Mouse (Mus musculus) MEL (cell line): ENCODE data around the gene Vtn. TPM values are rescaled to one million over a fixed set of nuclear protein-coding genes. Genes with fewer than 3 reads are reported as not detected.
A peak's percentile ranks its signal among the peaks of the same experiment; 100 is the strongest.

Source experiments
- DNase-seq: peaks from one replicate; pipeline ENCODE4 v3.0.0; 2011; ENCODE audit warnings: low read depth, low spot score
- H3K27ac ChIP-seq: 2 replicates; pipeline ENCODE4 v1.5.1; 2012; ENCODE audit warnings: low read depth, mild to moderate bottlenecking, control low read depth, low read length, moderate library complexity; ENCODE audit not compliant: control insufficient read depth
- H3K27me3 ChIP-seq, 2 experiments: fragments of 150-350 bp in 1 of 2; sonication (generic) in 1 of 2; 2 replicates each; pipeline ENCODE4 v1.6.1; 2012; ENCODE audit warnings: low read length in 2 of 2, mild to moderate bottlenecking in 2 of 2, improper control_type of control experiment in 1 of 2, moderate library complexity in 1 of 2; ENCODE audit not compliant: insufficient read depth in 2 of 2, control insufficient read depth in 1 of 2
- H3K36me3 ChIP-seq, 2 experiments: 2 replicates each; pipeline ENCODE4 v1.6.1; 2012 to 2014; ENCODE audit warnings: low read length in 2 of 2, improper control_type of control experiment in 1 of 2, inconsistent platforms in 1 of 2, mild to moderate bottlenecking in 1 of 2; ENCODE audit not compliant: insufficient read depth in 2 of 2, control insufficient read depth in 1 of 2
- H3K4me1 ChIP-seq, 2 experiments: fragments of 150-350 bp in 1 of 2; sonication (generic) in 1 of 2; 2 replicates each; pipeline ENCODE4 v1.6.1; 2012; ENCODE audit warnings: low read length in 2 of 2, improper control_type of control experiment in 1 of 2, mild to moderate bottlenecking in 1 of 2; ENCODE audit not compliant: insufficient read depth in 2 of 2, control insufficient read depth in 1 of 2
- H3K4me3 ChIP-seq, 2 experiments: fragments of 150-350 bp in 1 of 2; sonication (generic) in 1 of 2; 2 replicates each; pipeline ENCODE4 v1.5.1; 2012; ENCODE audit warnings: low read depth in 2 of 2, low read length in 2 of 2, mild to moderate bottlenecking in 2 of 2, moderate library complexity in 2 of 2, control low read depth in 1 of 2, improper control_type of control experiment in 1 of 2; ENCODE audit not compliant: control insufficient read depth in 1 of 2, insufficient read depth in 1 of 2
- H3K79me2 ChIP-seq: 2 replicates; pipeline ENCODE4 v1.6.1; 2012; ENCODE audit warnings: mild to moderate bottlenecking, low read length, moderate library complexity; ENCODE audit not compliant: control insufficient read depth, poor library complexity, insufficient read depth
- H3K9ac ChIP-seq: 2 replicates; pipeline ENCODE4 v1.6.1; 2012; ENCODE audit warnings: low read depth, mild to moderate bottlenecking, control low read depth, low read length, moderate library complexity; ENCODE audit not compliant: control insufficient read depth, poor library complexity, severe bottlenecking
- H3K9me3 ChIP-seq: fragments of 150-350 bp; sonication (generic); replicated peaks from 2 replicates; pipeline ENCODE4 v1.6.1; 2012; ENCODE audit warnings: mild to moderate bottlenecking, low read length, improper control_type of control experiment, moderate library complexity; ENCODE audit not compliant: insufficient read depth
- BHLHE40 ChIP-seq: IDR thresholded peaks from 2 replicates; pipeline ENCODE4 v1.6.1; 2012; ENCODE audit warnings: low read depth, mild to moderate bottlenecking, inconsistent platforms, low read length, improper control_type of control experiment, borderline replicate concordance
- CHD1 ChIP-seq: IDR thresholded peaks from 2 replicates; pipeline ENCODE4 v1.6.1; 2012; ENCODE audit warnings: low read depth, mild to moderate bottlenecking, inconsistent platforms, low read length, improper control_type of control experiment
- CHD2 ChIP-seq: IDR thresholded peaks from 2 replicates; pipeline ENCODE4 v1.6.1; 2011; ENCODE audit warnings: low read length, improper control_type of control experiment
- CTCF ChIP-seq, 3 experiments: IDR thresholded peaks in 2 of 3; conservative IDR thresholded peaks in 1 of 3; 2 replicates each; pipeline ENCODE4 v1.5.1; 2011 to 2012; ENCODE audit warnings: low read length in 3 of 3, low read depth in 2 of 3, mild to moderate bottlenecking in 2 of 3, improper control_type of control experiment in 1 of 3, inconsistent platforms in 1 of 3, mixed read lengths in 1 of 3, moderate library complexity in 1 of 3; ENCODE audit not compliant: control insufficient read depth in 1 of 3, insufficient read depth in 1 of 3, poor library complexity in 1 of 3, severe bottlenecking in 1 of 3
- E2F4 ChIP-seq: IDR thresholded peaks from 2 replicates; pipeline ENCODE4 v1.6.1; 2011; ENCODE audit warnings: low read depth, low read length, improper control_type of control experiment, borderline replicate concordance
- EP300 ChIP-seq, 2 experiments: IDR thresholded peaks; 2 replicates each; pipeline ENCODE4 v1.6.1; 2011; ENCODE audit warnings: improper control_type of control experiment in 2 of 2, low read length in 2 of 2, low read depth in 1 of 2, mild to moderate bottlenecking in 1 of 2
- ETS1 ChIP-seq: IDR thresholded peaks from 2 replicates; pipeline ENCODE4 v1.6.1; 2012; ENCODE audit warnings: low read depth, mild to moderate bottlenecking, inconsistent platforms, low read length, improper control_type of control experiment, moderate library complexity
- GABPA ChIP-seq: IDR thresholded peaks from 2 replicates; pipeline ENCODE4 v1.6.1; 2012; ENCODE audit warnings: low read depth, mild to moderate bottlenecking, inconsistent platforms, low read length, improper control_type of control experiment, moderate library complexity
- GATA1 ChIP-seq: IDR thresholded peaks from 2 replicates; pipeline ENCODE4 v1.6.1; 2011; ENCODE audit warnings: low read depth, low read length, improper control_type of control experiment
- HCFC1 ChIP-seq: IDR thresholded peaks from 2 replicates; pipeline ENCODE4 v1.6.1; 2012; ENCODE audit warnings: low read depth, mild to moderate bottlenecking, inconsistent platforms, low read length, improper control_type of control experiment, moderate library complexity
- JUND ChIP-seq: IDR thresholded peaks from 2 replicates; pipeline ENCODE4 v1.6.1; 2011; ENCODE audit warnings: low read depth, mild to moderate bottlenecking, improper control_type of control experiment, low read length
- KAT2A ChIP-seq: conservative IDR thresholded peaks from 2 replicates; pipeline ENCODE4 v1.6.1; 2012; ENCODE audit warnings: low read depth, low read length, improper control_type of control experiment, inconsistent platforms
- MAFK ChIP-seq: IDR thresholded peaks from 2 replicates; pipeline ENCODE4 v1.6.1; 2011; ENCODE audit warnings: low read depth, mild to moderate bottlenecking, low read length, improper control_type of control experiment, borderline replicate concordance
- MAX ChIP-seq: IDR thresholded peaks from 2 replicates; pipeline ENCODE4 v1.6.1; 2011; ENCODE audit warnings: low read length, improper control_type of control experiment
- MAZ ChIP-seq: IDR thresholded peaks from 2 replicates; pipeline ENCODE4 v1.6.1; 2012; ENCODE audit warnings: low read depth, mild to moderate bottlenecking, inconsistent platforms, low read length, improper control_type of control experiment
- MEF2A ChIP-seq: IDR thresholded peaks from 2 replicates; pipeline ENCODE4 v1.6.1; 2014; ENCODE audit warnings: low read depth, mild to moderate bottlenecking, inconsistent platforms, low read length, improper control_type of control experiment; ENCODE audit not compliant: poor library complexity, insufficient replicate concordance, severe bottlenecking; ENCODE audit errors: extremely low read depth
- MXI1 ChIP-seq: IDR thresholded peaks from 2 replicates; pipeline ENCODE4 v1.6.1; 2011; ENCODE audit warnings: mild to moderate bottlenecking, low read depth, low read length, improper control_type of control experiment
- MYB ChIP-seq: IDR thresholded peaks from 2 replicates; pipeline ENCODE4 v1.6.1; 2011; ENCODE audit warnings: mild to moderate bottlenecking, low read depth, low read length, improper control_type of control experiment
- MYC ChIP-seq: IDR thresholded peaks from 2 replicates; pipeline ENCODE4 v1.6.1; 2011; ENCODE audit warnings: low read depth, mild to moderate bottlenecking, low read length, improper control_type of control experiment, moderate library complexity
- NELFE ChIP-seq: IDR thresholded peaks from 2 replicates; pipeline ENCODE4 v1.6.1; 2011; ENCODE audit warnings: low read depth, low read length, improper control_type of control experiment
- NRF1 ChIP-seq: IDR thresholded peaks from 2 replicates; pipeline ENCODE4 v1.6.1; 2014; ENCODE audit warnings: low read depth, mild to moderate bottlenecking, inconsistent platforms, low read length, improper control_type of control experiment, moderate library complexity; ENCODE audit not compliant: poor library complexity, insufficient read depth, severe bottlenecking
- POLR2A ChIP-seq, 2 experiments: IDR thresholded peaks; 2 replicates each; pipeline ENCODE4 v1.6.1; 2011 to 2012; ENCODE audit warnings: low read length in 2 of 2, mild to moderate bottlenecking in 2 of 2, control low read depth in 1 of 2, improper control_type of control experiment in 1 of 2, low read depth in 1 of 2, moderate library complexity in 1 of 2; ENCODE audit not compliant: control insufficient read depth in 1 of 2, insufficient read depth in 1 of 2, poor library complexity in 1 of 2
- POLR2AphosphoS2 ChIP-seq: IDR thresholded peaks from 2 replicates; pipeline ENCODE4 v1.6.1; 2011; ENCODE audit warnings: low read length, improper control_type of control experiment
- POLR2AphosphoS5 ChIP-seq: IDR thresholded peaks from 2 replicates; pipeline ENCODE4 v1.6.1; 2012; ENCODE audit warnings: low read depth, borderline replicate concordance, mild to moderate bottlenecking, inconsistent platforms, low read length, moderate library complexity, mixed read lengths
- RAD21 ChIP-seq: IDR thresholded peaks from 2 replicates; pipeline ENCODE4 v1.6.1; 2011; ENCODE audit warnings: mild to moderate bottlenecking, low read depth, low read length, improper control_type of control experiment
- RCOR1 ChIP-seq: IDR thresholded peaks from 2 replicates; pipeline ENCODE4 v1.6.1; 2012; ENCODE audit warnings: low read depth, mild to moderate bottlenecking, inconsistent platforms, low read length, improper control_type of control experiment
- SIN3A ChIP-seq: IDR thresholded peaks from 2 replicates; pipeline ENCODE4 v1.6.1; 2012; ENCODE audit warnings: low read length, improper control_type of control experiment, inconsistent platforms
- SMC3 ChIP-seq: IDR thresholded peaks from 2 replicates; pipeline ENCODE4 v1.6.1; 2011; ENCODE audit warnings: low read depth, low read length, improper control_type of control experiment
- TAL1 ChIP-seq: IDR thresholded peaks from 2 replicates; pipeline ENCODE4 v1.6.1; 2012; ENCODE audit warnings: mild to moderate bottlenecking, inconsistent platforms, low read length, moderate library complexity, mixed read lengths
- TBP ChIP-seq: IDR thresholded peaks from 2 replicates; pipeline ENCODE4 v1.8.0; 2011; ENCODE audit warnings: low read depth, low read length, improper control_type of control experiment
- TCF12 ChIP-seq: IDR thresholded peaks from 2 replicates; pipeline ENCODE4 v1.6.1; 2014; ENCODE audit warnings: low read depth, mild to moderate bottlenecking, inconsistent platforms, low read length, improper control_type of control experiment, moderate library complexity
- UBTF ChIP-seq: IDR thresholded peaks from 2 replicates; pipeline ENCODE4 v1.6.1; 2012; ENCODE audit warnings: low read depth, mild to moderate bottlenecking, inconsistent platforms, low read length, improper control_type of control experiment, moderate library complexity, borderline replicate concordance; ENCODE audit not compliant: insufficient read depth
- USF1 ChIP-seq: IDR thresholded peaks from 2 replicates; pipeline ENCODE4 v1.6.1; 2014; ENCODE audit warnings: low read depth, mild to moderate bottlenecking, inconsistent platforms, low read length, improper control_type of control experiment, moderate library complexity
- USF2 ChIP-seq, 2 experiments: IDR thresholded peaks; 2 replicates each; pipeline ENCODE4 v1.6.1; 2011 to 2012; ENCODE audit warnings: improper control_type of control experiment in 2 of 2, low read length in 2 of 2, borderline replicate concordance in 1 of 2, inconsistent platforms in 1 of 2, low read depth in 1 of 2, mild to moderate bottlenecking in 1 of 2; ENCODE audit not compliant: insufficient read depth in 1 of 2
- ZC3H11A ChIP-seq: IDR thresholded peaks from 2 replicates; pipeline ENCODE4 v1.6.1; 2012; ENCODE audit warnings: low read depth, mild to moderate bottlenecking, inconsistent platforms, low read length, improper control_type of control experiment
- ZKSCAN1 ChIP-seq: IDR thresholded peaks from 2 replicates; pipeline ENCODE4 v1.6.1; 2012; ENCODE audit warnings: low read depth, mild to moderate bottlenecking, inconsistent platforms, low read length, improper control_type of control experiment, moderate library complexity
- ZMIZ1 ChIP-seq: IDR thresholded peaks from 2 replicates; pipeline ENCODE4 v1.6.1; 2012; ENCODE audit warnings: low read depth, mild to moderate bottlenecking, inconsistent platforms, low read length, improper control_type of control experiment, moderate library complexity
- ZNF384 ChIP-seq: IDR thresholded peaks from 2 replicates; pipeline ENCODE4 v1.6.1; 2012; ENCODE audit warnings: low read depth, mild to moderate bottlenecking, inconsistent platforms, low read length, improper control_type of control experiment
- polyA plus RNA-seq, 2 experiments: library from polyadenylated mRNA; stranded (reverse) in 1 of 2; unstranded in 1 of 2; fragments of >175 nt in 1 of 2; fragments of >200 nt in 1 of 2; gene quantifications; 2 replicates each; pipeline versions ENCODE4 v1.2.1 to v1.2.4; 2012; ENCODE audit warnings: low replicate concordance in 2 of 2, low read depth in 1 of 2; ENCODE audit not compliant: insufficient read length in 2 of 2, insufficient read depth in 1 of 2, missing spikeins in 1 of 2
- total RNA-seq: library from RNA; depleted of rRNA; stranded (reverse); fragments of 300-350 nt; gene quantifications from 2 replicates; pipeline ENCODE4 v1.2.3, GENCODE M21; 2012

Gene Vtn
- total and polyA plus RNA-seq, 3 experiments, result 0.18 TPM; not detected in 2

DNA sequence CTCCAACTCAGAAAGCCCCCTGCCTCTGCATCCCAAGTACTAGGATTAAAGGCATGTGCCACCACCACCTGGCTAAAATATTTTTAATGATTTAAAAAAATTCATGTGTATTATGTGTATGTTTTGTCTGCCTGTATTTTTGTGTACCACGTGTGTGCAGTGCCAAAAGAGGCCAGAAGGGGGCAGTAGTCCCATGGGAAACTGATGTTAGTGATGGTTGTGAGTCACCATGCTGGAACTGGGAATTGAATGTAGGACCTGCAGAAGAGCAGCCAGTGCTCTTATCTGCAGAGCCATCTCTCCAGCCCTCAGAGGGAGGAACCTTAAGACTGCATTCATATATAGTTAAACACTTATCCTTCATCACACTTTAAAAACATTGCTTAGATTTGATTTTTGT, 37.0 kb upstream of the Vtn start:
- H3K36me3 ChIP-seq, result peaks cover 0 to 20% of the 10 kb centered on the region in 2 experiments; a peak in 2 of 4 replicates
- peaks cover 13 to 31% of the 10 kb centered on the region in 2 experiments for H3K4me1 ChIP-seq
- no peaks in the 10 kb centered on the region; the same call in 1 of the 2 replicates for H3K79me2 ChIP-seq
- peak; percentile 58 for DNase-seq
- H3K9ac ChIP-seq, result no peak overlapping the region
- peaks cover 0 to 6% of the 10 kb centered on the region in 2 experiments; a peak in 2 of 4 replicates for H3K27me3 ChIP-seq
- H3K27ac ChIP-seq, result no peak overlapping the region
- H3K4me3 ChIP-seq, result no peak overlapping the region
- no peaks in the 10 kb centered on the region for H3K9me3 ChIP-seq
- no peak for TF ChIP-seq POLR2AphosphoS5
- no peak for TF ChIP-seq USF1
- peak; percentile 41 for TF ChIP-seq RAD21
- TF ChIP-seq JUND, result no peak
- no peak for TF ChIP-seq ZNF384
- TF ChIP-seq RCOR1, result no peak
- no peak for TF ChIP-seq ETS1
- TF ChIP-seq MAFK, result no peak
- TF ChIP-seq UBTF, result no peak
- no peak for TF ChIP-seq NRF1
- TF ChIP-seq NELFE, result no peak
- TF ChIP-seq MYB, result no peak
- peak; percentile 65 to 80 (median 70) for TF ChIP-seq CTCF (IDR thresholded peaks at IDR 0.05 in 2 of 3, conservative IDR thresholded peaks at IDR 0.05 in 1 of 3; ENCODE audit: control insufficient read depth in 1 of 3, insufficient read depth in 1 of 3, low read depth in 2 of 3, low read length in 3 of 3, poor library complexity in 1 of 3, severe bottlenecking in 1 of 3)
- no peak for TF ChIP-seq E2F4
- no peak for TF ChIP-seq ZKSCAN1
- no peak for TF ChIP-seq BHLHE40
- TF ChIP-seq ZC3H11A, result no peak
- no peak for TF ChIP-seq HCFC1
- peak; percentile 34 for TF ChIP-seq SMC3
- no peak for TF ChIP-seq POLR2A (IDR thresholded peaks at IDR 0.05; ENCODE audit: control insufficient read depth in 1 of 2, insufficient read depth in 1 of 2, low read depth in 1 of 2, low read length in 2 of 2, poor library complexity in 1 of 2)
- peak; percentile 28; the same call in 1 of the 2 replicates for TF ChIP-seq MYC
- TF ChIP-seq MEF2A, result no peak
- TF ChIP-seq SIN3A, result 0 out of 2 replicates have a peak, but pooled peaks have one; percentile 21
- TF ChIP-seq CHD2, result no peak
- no peak for TF ChIP-seq KAT2A
- TF ChIP-seq GATA1, result peak; percentile 48; the same call in 1 of the 2 replicates
- TF ChIP-seq CHD1, result no peak
- TF ChIP-seq POLR2AphosphoS2, result no peak
- no peak for TF ChIP-seq MAZ
- no peak for TF ChIP-seq USF2 (IDR thresholded peaks at IDR 0.05; ENCODE audit: borderline replicate concordance in 1 of 2, insufficient read depth in 1 of 2, low read depth in 1 of 2, low read length in 2 of 2)
- no peak for TF ChIP-seq TCF12
- no peak for TF ChIP-seq MXI1
- no peak for TF ChIP-seq ZMIZ1
- no peak for TF ChIP-seq TAL1
- no peak for TF ChIP-seq GABPA
- no peak for TF ChIP-seq MAX
- TF ChIP-seq TBP, result no peak
- TF ChIP-seq EP300 (IDR thresholded peaks at IDR 0.05; ENCODE audit: low read depth in 1 of 2, low read length in 2 of 2), result no peak
